ENCODE assay signal across 26 mouse cellular contexts in the genomic region with DNA sequence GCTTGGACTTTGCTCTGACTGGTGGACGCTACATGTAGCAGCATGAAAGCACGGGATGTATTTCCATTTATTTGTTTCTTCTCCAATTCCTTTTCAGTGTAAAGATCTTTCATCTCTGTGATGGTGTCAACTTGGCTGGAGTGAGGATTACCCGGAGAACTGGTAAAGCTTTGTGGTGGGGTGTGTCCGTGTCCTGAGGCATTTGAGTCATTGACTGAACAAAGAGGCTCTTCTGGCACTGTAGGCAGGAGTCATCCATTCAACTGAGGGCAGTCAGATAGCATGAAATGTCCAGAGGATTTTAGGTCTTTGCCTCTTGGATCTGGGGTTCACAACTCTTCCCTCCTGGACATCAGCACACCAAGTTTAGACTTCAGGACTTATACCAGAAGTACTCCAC. TPM values are rescaled to one million over a fixed set of nuclear protein-coding genes. Genes with fewer than 3 reads are reported as not detected.
A peak's percentile ranks its signal among the peaks of the same experiment; 100 is the strongest.
DNase-seq lines count a peak whose midpoint lies in the region; ATAC-seq lines count a peak whose summit lies in the region.
"Had no signal": no experiment of that assay in that cellular context is flagged by ENCODE, and none has a peak within 500 bp of the region (broad histone marks: within the 10 kb centered on the region; RNA-seq: fewer than 3 reads in every experiment).

No protein-coding gene starts in this region.

- H3K4me3 ChIP-seq in kidney, embryonic 15.5 days (replicated peaks), result no peak overlapping the region
- H3K4me3 ChIP-seq in kidney, embryonic 14.5 days (ENCODE audit: low read length), result no peak overlapping the region
- H3K4me3 ChIP-seq: embryonic facial prominence, embryonic 10.5 days; embryonic facial prominence, embryonic 13.5 days; erythroblast, embryonic 14.5 days; forebrain, embryonic 13.5 days; gastrocnemius, adult 2 months; hindbrain, embryonic 12.5 days; hindbrain, embryonic 15.5 days had no signal

- no peaks in the 10 kb centered on the region for H3K27me3 ChIP-seq in kidney, embryonic 15.5 days
- H3K27me3 ChIP-seq in kidney, embryonic 14.5 days (ENCODE audit: control insufficient read depth, insufficient read depth, low read length), result no peaks in the 10 kb centered on the region
- H3K27me3 ChIP-seq: embryonic facial prominence, embryonic 13.5 days; forebrain, embryonic 13.5 days; hindbrain, embryonic 12.5 days; hindbrain, embryonic 15.5 days had no signal

- H3K27ac ChIP-seq in kidney, embryonic 15.5 days, result no peak overlapping the region
- no peak overlapping the region for H3K27ac ChIP-seq in kidney, embryonic 14.5 days (ENCODE audit: low read depth, low read length)
- H3K27ac ChIP-seq: embryonic facial prominence, embryonic 10.5 days; embryonic facial prominence, embryonic 13.5 days; forebrain, embryonic 13.5 days; gastrocnemius, adult 2 months; hindbrain, embryonic 12.5 days; hindbrain, embryonic 15.5 days had no signal

- no peak overlapping the region for H3K9ac ChIP-seq in kidney, embryonic 15.5 days
- H3K9ac ChIP-seq in kidney, embryonic 14.5 days (ENCODE audit: low read depth, low read length), result no peak overlapping the region
- H3K9ac ChIP-seq: embryonic facial prominence, embryonic 13.5 days; forebrain, embryonic 13.5 days; hindbrain, embryonic 12.5 days; hindbrain, embryonic 15.5 days had no signal

- H3K4me2 ChIP-seq in kidney, embryonic 15.5 days, result no peak overlapping the region
- no peak overlapping the region for H3K4me2 ChIP-seq in kidney, embryonic 14.5 days (replicated peaks; ENCODE audit: low read depth, low read length)
- H3K4me2 ChIP-seq: embryonic facial prominence, embryonic 13.5 days; forebrain, embryonic 13.5 days; heart, embryonic 11.5 days; hindbrain, embryonic 12.5 days; hindbrain, embryonic 15.5 days had no signal

- H3K36me3 ChIP-seq in kidney, embryonic 15.5 days, result no peaks in the 10 kb centered on the region
- no peaks in the 10 kb centered on the region for H3K36me3 ChIP-seq in kidney, embryonic 14.5 days (ENCODE audit: control insufficient read depth, insufficient read depth, low read length)
- H3K36me3 ChIP-seq: embryonic facial prominence, embryonic 10.5 days; embryonic facial prominence, embryonic 13.5 days; hindbrain, embryonic 12.5 days had no signal

- ATAC-seq in kidney, embryonic 15.5 days (replicated peaks; ENCODE audit: low FRiP score), result no peak
- ATAC-seq in kidney, embryonic 14.5 days (ENCODE audit: low FRiP score, low TSS enrichment), result no peak
- ATAC-seq in CD4-positive, CD25-positive, alpha-beta regulatory T cell, adult 4 months, result no peak
- ATAC-seq: activated CD4-positive, CD25-positive, alpha-beta regulatory T cell, adult 4 months; forebrain, embryonic 13.5 days; forebrain, embryonic 16.5 days; Patski had no signal

- peak; percentile 11 for DNase-seq in kidney, adult 18-20 months
- DNase-seq in kidney, postnatal 36 days, result peak; percentile 3 to 49
- peak; percentile 71 for DNase-seq in ZHBTc4 (ENCODE audit: low read depth, low spot score)
- DNase-seq: adrenal gland, adult 8-10 months; adrenal gland, postnatal 25 days; B cell, adult 2 months; cerebellum, adult 11-12 months; cerebellum, adult 8-10 months; cerebellum, postnatal 10 days; cerebellum, postnatal 36 days; embryo, embryonic 11 days; gastrocnemius, adult 2 months; gastrocnemius, postnatal 14 days had no signal

- H3K9me3 ChIP-seq in kidney, embryonic 15.5 days (replicated peaks), result no peaks in the 10 kb centered on the region
- H3K9me3 ChIP-seq in kidney, embryonic 14.5 days (ENCODE audit: control insufficient read depth, low read length), result no peaks in the 10 kb centered on the region
- H3K9me3 ChIP-seq: embryonic facial prominence, embryonic 10.5 days; embryonic facial prominence, embryonic 13.5 days; forebrain, embryonic 13.5 days; hindbrain, embryonic 12.5 days; hindbrain, embryonic 15.5 days had no signal

- no peaks in the 10 kb centered on the region for H3K4me1 ChIP-seq in kidney, embryonic 15.5 days
- no peaks in the 10 kb centered on the region for H3K4me1 ChIP-seq in kidney, embryonic 14.5 days (ENCODE audit: control insufficient read depth, insufficient read depth, low read length)
- H3K4me1 ChIP-seq: embryonic facial prominence, embryonic 10.5 days; embryonic facial prominence, embryonic 13.5 days; forebrain, embryonic 13.5 days; hindbrain, embryonic 12.5 days; hindbrain, embryonic 15.5 days had no signal

- 92% methylated on average over 4 of the region's 4 CpGs for WGBS in kidney, embryonic 15.5 days
- 87% methylated on average over 4 of the region's 4 CpGs for WGBS in kidney, embryonic 14.5 days

RNA-seq across cellular contexts. Expression of a gene that starts 35.5 kb away (rescaled TPM):
- polyA plus RNA-seq in kidney, embryonic 15.5 days (2015; fragmentation: Nextera tagmentation; extraction: Ambion mirVana), result 1.0 and 1.2 TPM in 2 replicates
- 0.30 and 0.74 TPM in 2 replicates for polyA plus RNA-seq in kidney, embryonic 14.5 days (2014; fragmentation: Nextera tagmentation; extraction: Ambion mirVana)
- 1 to 10 TPM; 2.3 to 3.1 TPM for polyA plus RNA-seq in CD4-positive, CD25-positive, alpha-beta regulatory T cell, adult 4 months (2017; shearing (Covaris generic))
- polyA plus RNA-seq: erythroblast, embryonic 14.5 days had no signal

Comparison
In these comparisons a context has a peak if more than half of its experiments do, and no peak if none do; other contexts are left out.
1. DNase-seq: peak in every context shown above with its lines; median percentile 71 in ZHBTc4; 26 in kidney, postnatal 36 days; 11 in kidney, adult 18-20 months.